Mouse (Mus musculus): ENCODE measurements around the gene Haus2.

DNA sequence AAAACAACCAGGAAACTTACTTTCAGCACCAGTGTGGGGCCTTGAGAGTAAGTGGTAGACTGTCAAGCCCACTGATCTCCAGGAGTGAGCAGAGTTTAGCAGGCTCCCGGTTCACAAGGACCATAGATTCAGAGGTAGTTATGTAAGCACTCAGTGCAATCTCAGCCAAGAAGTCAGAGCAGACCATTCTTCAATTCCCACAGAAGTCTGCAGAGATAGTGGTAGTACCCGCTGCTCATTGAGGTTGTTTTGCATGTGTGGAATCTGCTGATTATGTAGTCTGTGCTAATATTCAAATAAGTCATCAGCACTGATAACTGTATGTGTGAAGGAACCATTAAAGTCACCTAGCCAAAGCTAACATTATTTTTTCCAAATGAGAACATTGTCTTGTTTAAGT lies 21.5 kb downstream of the Haus2 start:
- TF ChIP-seq EP300 (IDR thresholded peaks at IDR 0.05; ENCODE audit: insufficient read depth, low read depth, low read length) (no peak), POLR2A (IDR thresholded peaks at IDR 0.05; ENCODE audit: insufficient read depth, low read length) (no peak)

Data from ES-Bruce4 (cell line).